Mouse (Mus musculus) cerebellum, adult 11 months (tissue): ENCODE data around the gene Vps53.
"Not testable (repeated sequence)": the region's sequence is repeated elsewhere in the genome, so short reads cannot be mapped to it uniquely, and the experiment has no call there.

ENCODE experiments used
- DNase-seq: peaks from one replicate; pipeline ENCODE4 v3.0.0; 2022

Vps53 gene

GRCm38 (mm10) chr11:76010838-76011624, 168.4 kb downstream of the Vps53 start:
- no peak for DNase-seq

- no peak for DNase-seq
Observed at GRCm38 (mm10) chr11:76009101-76009500, 170.3 kb downstream of the Vps53 start.

DNA sequence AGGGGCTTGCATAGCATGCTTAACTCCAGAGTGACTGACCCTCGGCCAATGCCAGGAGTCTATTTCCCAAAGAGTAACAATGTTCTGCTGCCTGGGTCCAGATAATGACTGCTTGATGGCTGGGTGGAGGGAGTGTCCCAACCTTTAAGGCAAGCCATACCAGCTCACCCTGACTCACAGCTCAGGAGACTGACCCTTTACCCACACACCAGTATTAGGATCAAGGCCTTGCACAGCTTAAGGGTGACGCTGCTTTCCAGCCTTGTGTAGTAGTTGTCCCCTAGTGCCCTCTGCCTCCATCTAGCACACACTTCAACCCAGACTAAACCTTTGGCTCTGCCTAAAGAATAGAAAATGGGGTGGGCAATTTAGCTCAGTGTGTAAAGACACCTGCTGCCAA, 171.3 kb downstream of the Vps53 start:
- no peak for DNase-seq

DNA sequence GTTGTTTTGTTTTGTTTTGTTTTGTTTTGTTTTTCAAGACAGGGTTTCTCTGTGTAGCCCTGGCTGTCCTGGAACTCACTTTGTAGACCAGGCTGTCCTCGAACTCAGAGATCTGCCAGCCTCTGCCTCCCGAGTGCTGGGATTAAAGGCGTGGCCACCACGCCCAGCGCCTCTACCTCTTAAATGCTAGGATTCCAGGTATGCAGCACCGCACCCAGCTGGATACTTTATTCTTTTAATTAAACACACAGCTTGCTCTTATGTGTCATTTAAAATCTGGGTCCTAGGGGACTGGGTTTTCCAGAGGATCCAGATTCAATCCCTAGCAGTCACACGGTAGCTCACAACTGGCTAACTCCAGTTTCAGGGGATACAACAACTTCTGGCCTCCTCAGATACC, 175.2 kb downstream of the Vps53 start:
- DNase-seq, result not testable (repeated sequence)

GRCm38 (mm10) chr11:76001237-76001878, 178.1 kb downstream of the Vps53 start:
- DNase-seq, result no peak

DNA sequence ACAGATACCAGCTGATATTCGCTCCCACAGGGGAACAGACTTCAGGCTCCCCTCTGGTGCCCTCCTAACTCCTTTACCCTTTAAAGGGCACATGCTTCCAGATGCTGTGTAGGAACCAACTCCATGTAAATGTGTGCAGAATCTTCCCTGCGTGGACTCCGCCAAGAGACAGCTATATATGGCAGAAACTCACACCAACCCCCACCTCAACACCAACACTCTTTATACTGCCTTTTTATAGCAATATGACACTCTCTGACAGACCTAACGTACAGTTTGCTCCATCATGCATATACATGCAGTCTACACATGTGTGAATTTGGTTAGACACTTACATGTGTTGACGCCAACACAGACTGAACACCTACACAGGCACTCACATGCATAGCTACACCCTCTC, 178.7 kb downstream of the Vps53 start:
- no peak for DNase-seq

DNA sequence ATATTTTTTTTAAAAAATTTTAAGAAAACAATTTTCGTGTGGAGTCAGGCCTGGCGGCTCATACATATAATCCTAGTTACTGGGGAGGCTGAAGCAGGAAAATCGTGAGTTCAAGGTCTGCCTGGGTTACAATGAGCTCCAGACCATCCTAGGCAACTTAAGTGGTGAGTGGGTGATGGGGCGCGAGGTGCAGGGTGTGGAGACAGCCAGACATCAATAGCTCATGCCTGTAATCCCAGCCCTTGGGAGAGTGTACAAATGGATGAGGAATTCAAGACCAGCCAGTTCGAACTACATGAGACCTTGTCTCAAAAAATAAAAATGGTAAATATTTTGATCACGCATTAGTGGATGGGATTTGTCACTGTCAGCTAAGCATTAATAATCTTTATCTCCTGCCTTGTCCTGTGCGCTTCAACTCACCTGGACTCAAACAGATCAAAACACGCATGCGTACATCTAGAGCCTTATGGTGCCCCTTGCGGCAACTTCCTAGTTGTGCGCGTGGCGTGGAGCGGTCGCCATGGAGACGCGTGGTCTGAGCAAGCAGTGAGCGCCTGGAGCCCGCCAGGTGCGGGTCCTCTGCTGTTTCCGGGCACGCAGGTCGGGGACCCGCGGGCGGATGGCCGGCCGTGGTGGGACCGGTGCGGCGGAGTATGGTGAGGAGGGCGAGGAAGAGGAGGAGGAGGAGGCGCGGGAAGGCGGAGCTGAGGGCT, 179.8 kb downstream of the Vps53 start, which contains the start of gene 1700016K19Rik:
TSS of gene 1700016K19Rik (plus strand) at position 473 of the 716 bp plus-strand sequence.
- DNase-seq, result peak; percentile 83
